Mouse (Mus musculus): Measurements from ENCODE around the gene D11Wsu47e. TPM values are rescaled to one million over a fixed set of nuclear protein-coding genes. Genes with fewer than 3 reads are reported as not detected.

Gene D11Wsu47e
- polyA plus RNA-seq, 1 experiment = 11.7 TPM

- TF ChIP-seq USF1 (IDR thresholded peaks at IDR 0.05; ENCODE audit: low read depth) (no peak), CEBPB (IDR thresholded peaks at IDR 0.05; ENCODE audit: low read depth) (no peak), MYOG (IDR thresholded peaks at IDR 0.05; ENCODE audit: control insufficient read depth, extremely low read depth, insufficient read length) (no peak), MAX (IDR thresholded peaks at IDR 0.05) (no peak), CTCF (IDR thresholded peaks at IDR 0.05; ENCODE audit: control insufficient read depth, insufficient read depth, insufficient read length) (no peak), MYOD1 (IDR thresholded peaks at IDR 0.05; ENCODE audit: control insufficient read depth, insufficient read length, low read depth) (no peak), FOSL1 (IDR thresholded peaks at IDR 0.05; ENCODE audit: insufficient read depth, low read length, poor library complexity, severe bottlenecking) (no peak)
- Histone ChIP-seq H3K79me2 (ENCODE audit: control insufficient read depth, insufficient read depth) (peaks cover 53% of the 10 kb centered on the region), H3K27me3 (ENCODE audit: control insufficient read depth, insufficient read depth, insufficient read length) (no peaks in the 10 kb centered on the region), H3K4me3 (ENCODE audit: insufficient read depth, poor library complexity, severe bottlenecking) (no peak overlapping the region), H3K36me3 (ENCODE audit: control insufficient read depth, insufficient read depth) (no peaks in the 10 kb centered on the region), H3ac (ENCODE audit: control insufficient read depth, insufficient read length, low read depth) (no peak overlapping the region), H3K79me3 (ENCODE audit: low read depth) (peaks cover 15% of the 10 kb centered on the region)
Measured at GRCm38 (mm10) chr11:113737912-113738311, 53.7 kb downstream of the D11Wsu47e start.

- H3K79me2 ChIP-seq (ENCODE audit: control insufficient read depth, insufficient read depth) = peaks cover 61% of the 10 kb centered on the region
- no peak overlapping the region for H3K4me3 ChIP-seq (ENCODE audit: insufficient read depth, poor library complexity, severe bottlenecking)
- peaks cover 17% of the 10 kb centered on the region for H3K79me3 ChIP-seq (ENCODE audit: low read depth)
- no peaks in the 10 kb centered on the region for H3K27me3 ChIP-seq (ENCODE audit: control insufficient read depth, insufficient read depth, insufficient read length)
- no peak overlapping the region for H3ac ChIP-seq (ENCODE audit: control insufficient read depth, insufficient read length, low read depth)
- H3K36me3 ChIP-seq (ENCODE audit: control insufficient read depth, insufficient read depth) = no peaks in the 10 kb centered on the region
- TF ChIP-seq MYOG (IDR thresholded peaks at IDR 0.05; ENCODE audit: control insufficient read depth, extremely low read depth, insufficient read length) (no peak), MAX (IDR thresholded peaks at IDR 0.05) (no peak), CEBPB (IDR thresholded peaks at IDR 0.05; ENCODE audit: low read depth) (no peak), MYOD1 (IDR thresholded peaks at IDR 0.05; ENCODE audit: control insufficient read depth, insufficient read length, low read depth) (no peak), CTCF (IDR thresholded peaks at IDR 0.05; ENCODE audit: control insufficient read depth, insufficient read depth, insufficient read length) (no peak), USF1 (IDR thresholded peaks at IDR 0.05; ENCODE audit: low read depth) (no peak), FOSL1 (IDR thresholded peaks at IDR 0.05; ENCODE audit: insufficient read depth, low read length, poor library complexity, severe bottlenecking) (no peak)
Measured at GRCm38 (mm10) chr11:113739213-113739612, 55.0 kb downstream of the D11Wsu47e start.

GRCm38 (mm10) chr11:113740100-113740499, 55.9 kb downstream of the D11Wsu47e start:
- Histone ChIP-seq H3ac (ENCODE audit: control insufficient read depth, insufficient read length, low read depth) (no peak overlapping the region), H3K79me2 (ENCODE audit: control insufficient read depth, insufficient read depth) (peaks cover 56% of the 10 kb centered on the region), H3K79me3 (ENCODE audit: low read depth) (peaks cover 14% of the 10 kb centered on the region), H3K4me3 (ENCODE audit: insufficient read depth, poor library complexity, severe bottlenecking) (no peak overlapping the region), H3K27me3 (ENCODE audit: control insufficient read depth, insufficient read depth, insufficient read length) (no peaks in the 10 kb centered on the region), H3K36me3 (ENCODE audit: control insufficient read depth, insufficient read depth) (no peaks in the 10 kb centered on the region)
- TF ChIP-seq CTCF (IDR thresholded peaks at IDR 0.05; ENCODE audit: control insufficient read depth, insufficient read depth, insufficient read length) = no peak
- no peak for TF ChIP-seq FOSL1 (IDR thresholded peaks at IDR 0.05; ENCODE audit: insufficient read depth, low read length, poor library complexity, severe bottlenecking)
- no peak for TF ChIP-seq MYOD1 (IDR thresholded peaks at IDR 0.05; ENCODE audit: control insufficient read depth, insufficient read length, low read depth)
- no peak for TF ChIP-seq MAX (IDR thresholded peaks at IDR 0.05)
- TF ChIP-seq USF1 (IDR thresholded peaks at IDR 0.05; ENCODE audit: low read depth) = no peak
- TF ChIP-seq CEBPB (IDR thresholded peaks at IDR 0.05; ENCODE audit: low read depth) = no peak
- TF ChIP-seq MYOG (IDR thresholded peaks at IDR 0.05; ENCODE audit: control insufficient read depth, extremely low read depth, insufficient read length) = no peak

- TF ChIP-seq USF1 (IDR thresholded peaks at IDR 0.05; ENCODE audit: low read depth) (no peak), MYOD1 (IDR thresholded peaks at IDR 0.05; ENCODE audit: control insufficient read depth, insufficient read length, low read depth) (no peak)
- Histone ChIP-seq H3K79me3 (ENCODE audit: low read depth) (peaks cover 19% of the 10 kb centered on the region), H3K4me3 (ENCODE audit: insufficient read depth, poor library complexity, severe bottlenecking) (no peak overlapping the region), H3K79me2 (ENCODE audit: control insufficient read depth, insufficient read depth) (peaks cover 71% of the 10 kb centered on the region), H3ac (ENCODE audit: control insufficient read depth, insufficient read length, low read depth) (no peak overlapping the region), H3K27me3 (ENCODE audit: control insufficient read depth, insufficient read depth, insufficient read length) (no peaks in the 10 kb centered on the region), H3K36me3 (ENCODE audit: control insufficient read depth, insufficient read depth) (no peaks in the 10 kb centered on the region)
Measured at GRCm38 (mm10) chr11:113742998-113743397, 58.8 kb downstream of the D11Wsu47e start.

Other genes with a start within 250 kb of the D11Wsu47e start
- gene Sstr2, start 65.1 kb upstream of the D11Wsu47e start, polyA plus RNA-seq (2012; fragmentation: generic; extraction: Trizol) = 0.30 TPM
- 21.2 TPM for gene Cog1, start 35.2 kb upstream of the D11Wsu47e start, polyA plus RNA-seq (2012; fragmentation: generic; extraction: Trizol)
- gene Slc39a11, start 34.3 kb upstream of the D11Wsu47e start, polyA plus RNA-seq (2012; fragmentation: generic; extraction: Trizol) = 10.0 TPM
- gene Fam104a, start 257 bp upstream of the D11Wsu47e start, polyA plus RNA-seq (2012; fragmentation: generic; extraction: Trizol) = 40.1 TPM
- gene Cpsf4l, start 25.6 kb downstream of the D11Wsu47e start, polyA plus RNA-seq (2012; fragmentation: generic; extraction: Trizol) = not detected
- gene Cdc42ep4, start 67.5 kb downstream of the D11Wsu47e start, polyA plus RNA-seq (2012; fragmentation: generic; extraction: Trizol) = 13.0 TPM

Measured in C2C12 (cell line).